Mouse (Mus musculus) heart, embryonic 14.5 days (tissue): ENCODE data around the gene Dcun1d3. TPM values are rescaled to one million over a fixed set of nuclear protein-coding genes. Genes with fewer than 3 reads are reported as not detected.

Source experiments
- ATAC-seq: fragments of 200-750 bp; cut with Nextera tagmentation; 2 replicates; pipeline ENCODE4 v1.8.0; 2017; ENCODE audit warnings: low read depth, moderate TSS enrichment; ENCODE audit not compliant: insufficient number of reproducible peaks, insufficient read depth, low FRiP score
- H3K27ac ChIP-seq, 2 experiments: fragments of 200-500 bp in 1 of 2; fragments of 300-500 bp in 1 of 2; sonication (generic) in 1 of 2; replicated peaks in 1 of 2; 2 replicates each; pipeline ENCODE4 v1.5.1; 2012 to 2014; ENCODE audit warnings: low read depth in 2 of 2, low read length in 2 of 2, control low read depth in 1 of 2, mild to moderate bottlenecking in 1 of 2, mixed read lengths in 1 of 2; ENCODE audit not compliant: control insufficient read depth in 1 of 2, insufficient read depth in 1 of 2
- H3K27me3 ChIP-seq: fragments of 300-500 bp; sonication (generic); 2 replicates; pipeline ENCODE4 v1.6.1; 2014; ENCODE audit warnings: mild to moderate bottlenecking, low read length, control low read depth; ENCODE audit not compliant: control insufficient read depth, insufficient read depth
- H3K36me3 ChIP-seq: fragments of 300-500 bp; sonication (generic); 2 replicates; pipeline ENCODE4 v1.6.1; 2014; ENCODE audit warnings: mild to moderate bottlenecking, control low read depth, low read length, mixed read lengths; ENCODE audit not compliant: control insufficient read depth, insufficient read depth
- H3K4me1 ChIP-seq, 2 experiments: fragments of 200-500 bp in 1 of 2; fragments of 300-500 bp in 1 of 2; sonication (generic) in 1 of 2; 2 replicates each; pipeline ENCODE4 v1.6.1; 2012 to 2014; ENCODE audit warnings: low read length in 2 of 2, control low read depth in 1 of 2, mixed read lengths in 1 of 2; ENCODE audit not compliant: control insufficient read depth in 2 of 2, insufficient read depth in 2 of 2
- H3K4me2 ChIP-seq: fragments of 300-500 bp; sonication (generic); 2 replicates; pipeline ENCODE4 v1.6.1; 2014; ENCODE audit warnings: mild to moderate bottlenecking, low read length
- H3K4me3 ChIP-seq, 2 experiments: fragments of 200-500 bp in 1 of 2; fragments of 300-500 bp in 1 of 2; sonication (generic) in 1 of 2; 2 replicates each; pipeline ENCODE4 v1.5.1; 2012 to 2014; ENCODE audit warnings: low read length in 2 of 2, mild to moderate bottlenecking in 2 of 2, control low read depth in 1 of 2, low read depth in 1 of 2, moderate library complexity in 1 of 2; ENCODE audit not compliant: control insufficient read depth in 1 of 2, insufficient read depth in 1 of 2
- H3K9ac ChIP-seq: fragments of 300-500 bp; sonication (generic); 2 replicates; pipeline ENCODE4 v1.6.1; 2014; ENCODE audit warnings: mild to moderate bottlenecking, low read length
- H3K9me3 ChIP-seq: fragments of 300-500 bp; sonication (generic); 2 replicates; pipeline ENCODE4 v1.6.1; 2016; ENCODE audit warnings: low read length, control low read depth; ENCODE audit not compliant: control insufficient read depth
- WGBS: fragments of 180-500 bp; shearing (Covaris S2); extraction: QIAGEN DNeasy Blood & Tissue Kit; methylation state at CpG from one replicate; pipeline ENCODE4 v1.1.7; 2014; 5-methylcytosine and 5-hydroxymethylcytosine counted together
- polyA plus RNA-seq: library from polyadenylated mRNA; unstranded; fragments of >200 nt; fragmentation: Nextera tagmentation; extraction: Ambion mirVana; gene quantifications from 2 replicates; pipeline ENCODE4 v1.2.1, GENCODE M21; 2014

Dcun1d3 gene
- polyA plus RNA-seq, 1 experiment from 2014 or later, result 5.4 TPM

- Histone ChIP-seq H3K36me3 (no peaks in the 10 kb centered on the region), H3K27ac (no peak overlapping the region), H3K4me2 (no peak overlapping the region), H3K9ac (no peak overlapping the region), H3K9me3 (no peaks in the 10 kb centered on the region), H3K4me1 (peaks cover 2 to 26% of the 10 kb centered on the region in 2 experiments; a peak in 3 of 4 replicates), H3K27me3 (no peaks in the 10 kb centered on the region), H3K4me3 (no peak overlapping the region)
- 100% methylated on average over 1 of the region's 1 CpGs for WGBS
- ATAC-seq, result no peak
These were observed 3.9 kb downstream of the Dcun1d3 start for GRCm38 (mm10) chr7:119892198-119892597.

GRCm38 (mm10) chr7:119887887-119888286 lies 8.2 kb downstream of the Dcun1d3 start:
- Histone ChIP-seq H3K27me3 (no peaks in the 10 kb centered on the region), H3K4me2 (no peak overlapping the region), H3K9me3 (no peaks in the 10 kb centered on the region), H3K4me3 (no peak overlapping the region), H3K9ac (no peak overlapping the region), H3K27ac (no peak overlapping the region), H3K36me3 (no peaks in the 10 kb centered on the region; the same call in 1 of the 2 replicates), H3K4me1 (peaks cover 0 to 6% of the 10 kb centered on the region in 2 experiments; a peak in 1 of 4 replicates)
- WGBS, result 63% methylated on average over 4 of the region's 4 CpGs
- ATAC-seq, result no peak

- WGBS, result 60% methylated on average over 2 of the region's 2 CpGs
- Histone ChIP-seq H3K27ac (no peak overlapping the region), H3K36me3 (peaks cover 11% of the 10 kb centered on the region), H3K4me1 (peaks cover 0 to 6% of the 10 kb centered on the region in 2 experiments; a peak in 1 of 4 replicates), H3K27me3 (no peaks in the 10 kb centered on the region), H3K4me3 (no peak overlapping the region), H3K9me3 (no peaks in the 10 kb centered on the region), H3K9ac (no peak overlapping the region), H3K4me2 (no peak overlapping the region)
- ATAC-seq, result no peak
These were observed 14.9 kb downstream of the Dcun1d3 start for GRCm38 (mm10) chr7:119881229-119881628.

GRCm38 (mm10) chr7:119880345-119880744 lies 15.8 kb downstream of the Dcun1d3 start:
- Histone ChIP-seq H3K9me3 (no peaks in the 10 kb centered on the region), H3K27me3 (no peaks in the 10 kb centered on the region), H3K4me1 (peaks cover 0 to 10% of the 10 kb centered on the region in 2 experiments; a peak in 1 of 4 replicates), H3K27ac (no peak overlapping the region), H3K9ac (no peak overlapping the region), H3K4me2 (no peak overlapping the region), H3K36me3 (peaks cover 11% of the 10 kb centered on the region), H3K4me3 (no peak overlapping the region)
- WGBS, result 88% methylated on average over 5 of the region's 5 CpGs
- ATAC-seq, result no peak

GRCm38 (mm10) chr7:119879171-119879570 lies 16.9 kb downstream of the Dcun1d3 start:
- Histone ChIP-seq H3K9ac (no peak overlapping the region), H3K4me1 (peaks cover 0 to 10% of the 10 kb centered on the region in 2 experiments; a peak in 1 of 4 replicates), H3K9me3 (no peaks in the 10 kb centered on the region), H3K27me3 (no peaks in the 10 kb centered on the region), H3K27ac (no peak overlapping the region), H3K4me3 (no peak overlapping the region), H3K4me2 (no peak overlapping the region), H3K36me3 (peaks cover 11% of the 10 kb centered on the region)
- no peak for ATAC-seq
- 88% methylated on average over 4 of the region's 4 CpGs for WGBS

- 48% methylated on average over 3 of the region's 3 CpGs for WGBS
- no peaks in the 10 kb centered on the region for H3K27me3 ChIP-seq
- no peak for ATAC-seq
- H3K4me1 ChIP-seq, result 0 out of 4 replicates have a peak, but pooled peaks cover 0 to 4% of the 10 kb centered on the region in 2 experiments
- no peak overlapping the region for H3K4me2 ChIP-seq
- no peak overlapping the region for H3K4me3 ChIP-seq
- H3K9ac ChIP-seq, result no peak overlapping the region
- H3K9me3 ChIP-seq, result no peaks in the 10 kb centered on the region
- H3K27ac ChIP-seq, result no peak overlapping the region
- H3K36me3 ChIP-seq, result peaks cover 11% of the 10 kb centered on the region
These were observed 20.2 kb downstream of the Dcun1d3 start for GRCm38 (mm10) chr7:119875776-119876440.

- Histone ChIP-seq H3K27ac (no peak overlapping the region), H3K9me3 (no peaks in the 10 kb centered on the region), H3K9ac (no peak overlapping the region), H3K4me2 (no peak overlapping the region), H3K4me3 (no peak overlapping the region), H3K36me3 (peaks cover 10% of the 10 kb centered on the region; the same call in 1 of the 2 replicates), H3K27me3 (no peaks in the 10 kb centered on the region), H3K4me1 (0 out of 4 replicates have a peak, but pooled peaks cover 0 to 4% of the 10 kb centered on the region in 2 experiments)
- no peak for ATAC-seq
- WGBS, result 51% methylated on average over 2 of the region's 2 CpGs
These were observed 23.0 kb downstream of the Dcun1d3 start for GRCm38 (mm10) chr7:119873050-119873449.
